In the genomic region with DNA sequence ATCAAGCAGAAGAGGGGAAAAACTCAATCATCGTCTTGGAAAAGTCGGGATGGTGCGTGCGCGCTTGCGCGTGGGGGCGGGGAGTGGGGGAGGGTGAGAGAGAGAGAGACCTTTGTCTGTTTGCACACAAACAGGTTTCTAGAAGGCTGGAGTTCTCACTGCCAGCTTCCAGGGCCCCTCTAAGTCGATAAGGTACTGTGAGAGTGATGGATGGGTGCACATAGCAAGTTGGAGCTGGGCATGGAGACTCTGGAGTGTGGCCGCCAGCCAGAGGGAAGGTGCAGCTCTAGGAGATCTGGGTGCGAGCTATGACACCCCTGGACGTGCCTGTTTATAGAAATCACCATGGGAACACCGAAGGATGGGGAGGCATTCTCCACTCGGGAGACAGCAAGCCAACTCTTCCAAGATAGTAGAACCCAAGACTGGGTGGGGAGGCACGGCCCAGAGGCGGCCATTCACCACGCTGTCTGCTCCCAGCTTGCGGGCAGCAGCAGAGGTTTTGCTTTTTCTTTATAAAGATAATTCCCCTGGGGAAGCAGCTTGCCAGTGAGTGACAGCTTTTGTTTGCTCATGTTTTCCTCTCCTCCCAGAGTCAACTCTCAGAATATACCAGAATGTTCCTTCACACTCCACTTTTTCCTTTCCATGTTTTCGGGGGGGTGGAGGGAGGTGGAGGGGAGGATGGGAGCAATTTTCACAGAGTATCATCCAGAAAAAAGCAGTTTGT, we compare ENCODE assay signal across 10 mouse cellular contexts.
A peak's percentile ranks its signal among the peaks of the same experiment; 100 is the strongest.
DNase-seq lines count a peak whose midpoint lies in the region; ATAC-seq and TF ChIP-seq lines count a peak whose summit lies in the region.
"Had no signal": no experiment of that assay in that cellular context is flagged by ENCODE, and none has a peak within 500 bp of the region (broad histone marks: within the 10 kb centered on the region; RNA-seq: fewer than 3 reads in every experiment).

No protein-coding gene starts in this region.

- no peaks in the 10 kb centered on the region for H3K36me3 ChIP-seq in intestine, embryonic 16.5 days (ENCODE audit: control insufficient read depth, insufficient read depth, low read length)

- H3K4me2 ChIP-seq in intestine, embryonic 16.5 days (ENCODE audit: low read depth, low read length): 0 out of 2 replicates have a peak overlapping the region, but pooled peaks have one; percentile 24

- peak overlapping the region; percentile 79 for H3K27ac ChIP-seq in gastrocnemius, adult 2 months
- H3K27ac ChIP-seq in intestine, embryonic 16.5 days (ENCODE audit: low read length): peak overlapping the region; percentile 39
- H3K27ac ChIP-seq: liver, embryonic 14.5 days had no signal

- H3K4me1 ChIP-seq in intestine, embryonic 16.5 days (ENCODE audit: control insufficient read depth, insufficient read depth, low read length): peaks cover 23% of the 10 kb centered on the region

- DNase-seq in gastrocnemius, adult 2 months: peak; percentile 39
- no peak for DNase-seq in gastrocnemius, postnatal 25 days
- DNase-seq in right cerebral cortex, adult 18-20 months: peak; percentile 21
- no peak for DNase-seq in right cerebral cortex, adult 2 months (ENCODE audit: low spot score in 2 of 2)
- DNase-seq in cerebellum, adult 8-10 months: no peak
- DNase-seq in urinary bladder, adult 2 months (ENCODE audit: low spot score): no peak
- DNase-seq: thymus, postnatal 25 days had no signal

- no peaks in the 10 kb centered on the region for H3K9me3 ChIP-seq in intestine, embryonic 16.5 days (ENCODE audit: control insufficient read depth, low read length)

- TF ChIP-seq CTCF in gastrocnemius, adult 2 months (IDR thresholded peaks at IDR 0.05): no peak

- H3K4me3 ChIP-seq in gastrocnemius, adult 2 months: peak overlapping the region; percentile 41
- no peak overlapping the region for H3K4me3 ChIP-seq in intestine, embryonic 16.5 days (ENCODE audit: low read length)

- H3K27me3 ChIP-seq in intestine, embryonic 16.5 days (replicated peaks; ENCODE audit: control insufficient read depth, insufficient read depth, low read length): no peaks in the 10 kb centered on the region

- ATAC-seq in intestine, embryonic 16.5 days: peak; percentile 23
- no peak for ATAC-seq in erythroid progenitor cell, adult 5-6 weeks (replicated peaks; ENCODE audit: low FRiP score, poor library complexity, severe bottlenecking)

- intact Hi-C loops in gastrocnemius, adult 2 months (cut with DNase I): loop anchor here (5.0 kb wide), 1 partner anchor 502 kb away; no protein-coding TSS in a partner anchor

- H3K9ac ChIP-seq in intestine, embryonic 16.5 days (ENCODE audit: low read depth, low read length): no peak overlapping the region
- H3K9ac ChIP-seq: liver, embryonic 14.5 days had no signal

- 45% methylated on average over 19 of the region's 19 CpGs for WGBS in intestine, embryonic 16.5 days

Comparison
In these comparisons a context has a peak if more than half of its experiments do, and no peak if none do; other contexts are left out.
1. DNase-seq: peak in gastrocnemius, adult 2 months (single experiment) and right cerebral cortex, adult 18-20 months (single experiment); none in gastrocnemius, postnatal 25 days (single experiment), right cerebral cortex, adult 2 months (0 of 2), cerebellum, adult 8-10 months (single experiment) and urinary bladder, adult 2 months (single experiment).